Mouse (Mus musculus) ES-E14 (cell line): ENCODE data around the gene Gpnmb.

Experiments
- MAFK ChIP-seq: IDR thresholded peaks from 2 replicates; pipeline ENCODE4 v1.6.1; 2014; ENCODE audit warnings: mild to moderate bottlenecking, low read depth, low read length, inconsistent platforms; ENCODE audit not compliant: insufficient read depth
- ZNF384 ChIP-seq: IDR thresholded peaks from 2 replicates; pipeline ENCODE4 v1.6.1; 2012; ENCODE audit warnings: low read depth, low read length, inconsistent platforms

DNA sequence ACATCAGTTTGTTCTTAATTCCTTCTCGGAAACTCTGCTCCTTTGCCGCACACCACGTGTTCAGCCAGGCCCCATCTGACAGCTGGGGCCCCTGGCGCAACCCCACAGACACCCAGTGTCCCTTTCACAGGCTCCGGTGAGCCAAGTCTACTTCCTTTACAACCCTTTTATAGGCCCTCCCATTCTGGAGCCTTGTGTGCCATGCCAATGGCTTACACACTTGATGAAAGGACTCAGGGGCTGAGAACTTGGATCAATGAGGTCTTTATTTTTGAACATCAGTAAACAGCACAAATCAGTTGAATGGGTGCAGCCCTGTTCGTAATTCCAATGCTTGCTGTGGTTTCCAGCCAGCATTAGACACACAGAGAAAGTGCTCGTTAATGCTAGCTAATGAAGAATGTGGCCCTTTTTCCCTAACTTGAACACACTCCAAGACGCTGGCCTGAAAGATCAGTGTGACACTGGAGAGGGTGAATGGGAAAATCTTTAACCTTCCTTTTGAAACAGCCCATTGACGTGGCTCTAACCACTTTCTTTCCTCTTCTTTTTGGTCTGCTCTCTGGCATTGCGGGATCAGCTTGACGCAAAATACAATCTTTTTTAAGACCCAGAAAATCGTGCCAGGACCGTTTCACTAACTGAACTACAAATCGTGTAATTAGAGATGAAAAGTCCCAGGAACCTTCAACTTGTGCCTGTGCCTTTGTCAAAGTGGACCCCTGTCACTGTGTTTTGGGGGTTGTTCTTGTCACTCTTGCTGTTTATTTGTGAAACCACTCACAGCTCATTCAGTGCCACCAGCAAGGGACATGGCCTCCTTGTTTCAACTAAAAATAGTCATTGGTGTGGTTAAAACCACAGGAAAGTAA lies 15.0 kb upstream of the Gpnmb start:
- TF ChIP-seq ZNF384 (no peak), MAFK (no peak)
